Mouse (Mus musculus) heart, adult 2 months (tissue): Measurements from ENCODE around the gene Agl. TPM values are rescaled to one million over a fixed set of nuclear protein-coding genes. Genes with fewer than 3 reads are reported as not detected.
"Not testable (repeated sequence)": the region's sequence is repeated elsewhere in the genome, so short reads cannot be mapped to it uniquely, and the experiment has no call there.

ENCODE experiments used
- DNase-seq, 2 experiments: peaks; one replicate each; pipeline ENCODE4 v3.0.0; 2021
- H3K27ac ChIP-seq: fragments of 200-600 bp; 2 replicates; pipeline ENCODE4 v1.8.1; 2022
- H3K27me3 ChIP-seq: fragments of 200-500 bp; 2 replicates; pipeline ENCODE4 v1.6.1; 2012; ENCODE audit warnings: mild to moderate bottlenecking, low read length, inconsistent platforms, mixed read lengths; ENCODE audit not compliant: control insufficient read depth, insufficient read depth
- H3K36me3 ChIP-seq: fragments of 200-500 bp; 2 replicates; pipeline ENCODE4 v1.6.1; 2012; ENCODE audit warnings: low read length, inconsistent platforms; ENCODE audit not compliant: control insufficient read depth, insufficient read depth
- H3K4me1 ChIP-seq: fragments of 200-500 bp; 2 replicates; pipeline ENCODE4 v1.6.1; 2011; ENCODE audit warnings: low read length; ENCODE audit not compliant: control insufficient read depth, insufficient read depth
- H3K4me3 ChIP-seq: fragments of 200-600 bp; 2 replicates; pipeline ENCODE4 v1.8.1; 2022
- H3K79me2 ChIP-seq: fragments of 200-500 bp; replicated peaks from 2 replicates; pipeline ENCODE4 v1.6.1; 2012; ENCODE audit warnings: mild to moderate bottlenecking, inconsistent platforms, low read length, moderate library complexity, mixed read lengths; ENCODE audit not compliant: control insufficient read depth, insufficient read depth
- H3K9ac ChIP-seq: fragments of 200-500 bp; 2 replicates; pipeline ENCODE4 v1.6.1; 2012; ENCODE audit warnings: low read depth, mild to moderate bottlenecking, control low read depth, inconsistent platforms, low read length, mixed read lengths
- CTCF ChIP-seq: fragments of 200-600 bp; IDR thresholded peaks from 2 replicates; pipeline ENCODE4 v1.8.1; 2022; ENCODE audit warnings: antibody characterized with exemption, mild to moderate bottlenecking, moderate library complexity
- EP300 ChIP-seq: fragments of 200-500 bp; IDR thresholded peaks from 2 replicates; pipeline ENCODE4 v1.6.1; 2011; ENCODE audit warnings: low read depth, low read length, control low read depth; ENCODE audit not compliant: insufficient read depth
- POLR2A ChIP-seq: fragments of 200-500 bp; IDR thresholded peaks from 2 replicates; pipeline ENCODE4 v1.6.1; 2011; ENCODE audit warnings: mild to moderate bottlenecking, low read depth, low read length, control low read depth; ENCODE audit not compliant: insufficient read depth
- WGBS: fragments of 180-500 bp; shearing (Covaris S2); methylation state at CpG from one replicate; pipeline ENCODE4 v1.1.7; 2018; 5-methylcytosine and 5-hydroxymethylcytosine counted together
- intact Hi-C: fragments of 180-260 bp; cut with DNase I; formaldehyde crosslinking; loops from one replicate; pipeline ENCODE4 v1.15.1; 2025
- polyA plus RNA-seq: library from polyadenylated mRNA; depleted of rRNA; stranded (reverse); fragments of >200 nt; gene quantifications from 2 replicates; pipeline ENCODE4 v1.2.3, GENCODE M21; 2012
- total RNA-seq, 2 experiments: library from RNA; stranded (reverse); gene quantifications; 2 replicates each; pipeline ENCODE4 v1.2.3; 2021

Gene Agl
- total and polyA plus RNA-seq, 3 experiments: 41.1 to 200 (median 173) TPM

DNA sequence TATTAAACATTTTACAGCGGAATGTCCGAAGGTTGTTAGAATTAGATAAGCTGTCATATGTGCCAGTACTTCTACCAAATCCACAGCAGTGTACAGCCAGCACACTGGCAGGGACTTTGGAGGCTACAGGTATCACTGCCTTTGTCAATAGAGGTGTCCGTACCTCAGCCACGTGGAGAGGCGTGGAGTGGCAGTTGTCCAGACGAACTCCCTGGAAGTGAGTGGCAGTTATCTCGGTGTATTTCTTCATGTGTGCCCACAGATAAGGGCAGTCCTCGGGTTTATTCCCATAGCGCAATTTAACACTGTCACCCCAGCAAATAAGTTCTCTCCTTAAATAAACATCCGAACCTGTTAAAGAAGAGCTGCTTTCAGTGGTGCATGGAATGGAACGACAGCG is 23.7 kb downstream of the Agl start:
- no peaks in the 10 kb centered on the region for H3K4me1 ChIP-seq
- H3K27ac ChIP-seq: no peak overlapping the region
- H3K36me3 ChIP-seq: peaks cover 4% of the 10 kb centered on the region; the same call in 1 of the 2 replicates
- H3K27me3 ChIP-seq: no peaks in the 10 kb centered on the region
- no peak overlapping the region for H3K4me3 ChIP-seq
- DNase-seq: no peak
- intact Hi-C loops: no loop called here
- no peak for TF ChIP-seq EP300
- no peak for TF ChIP-seq POLR2A
- TF ChIP-seq CTCF: no peak
- 76% methylated on average over 12 of the region's 12 CpGs for WGBS
- H3K9ac ChIP-seq: no peak overlapping the region
- no peaks in the 10 kb centered on the region for H3K79me2 ChIP-seq

DNA sequence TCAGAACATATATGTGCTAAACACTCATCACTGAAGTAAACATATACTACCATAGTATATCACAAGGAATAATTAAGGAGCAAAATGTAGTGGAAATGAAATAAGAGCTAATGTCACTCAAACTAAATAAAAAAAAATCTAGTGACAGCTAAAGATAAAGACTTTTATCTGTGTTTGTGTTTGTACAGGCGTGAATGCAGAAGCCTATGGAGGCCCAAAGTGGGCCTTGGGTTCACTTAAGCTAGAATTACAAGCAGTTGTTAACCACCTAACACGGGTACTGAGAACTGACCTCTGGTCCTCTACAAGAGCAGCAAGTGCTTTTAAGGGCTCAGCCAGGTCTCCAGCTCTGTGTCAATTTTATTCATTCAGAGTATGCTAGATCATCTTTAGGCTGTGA is 31.0 kb downstream of the Agl start:
- TF ChIP-seq CTCF (no peak), POLR2A (no peak), EP300 (no peak)
- Histone ChIP-seq H3K4me3 (no peak overlapping the region), H3K27ac (no peak overlapping the region), H3K4me1 (no peaks in the 10 kb centered on the region), H3K36me3 (no peaks in the 10 kb centered on the region; the same call in 1 of the 2 replicates), H3K27me3 (no peaks in the 10 kb centered on the region), H3K9ac (no peak overlapping the region), H3K79me2 (no peaks in the 10 kb centered on the region)
- DNase-seq: no peak
- intact Hi-C loops: no loop called here
- whole genome bisulfite sequencing: 49% methylated on average over 2 of the region's 2 CpGs

DNA sequence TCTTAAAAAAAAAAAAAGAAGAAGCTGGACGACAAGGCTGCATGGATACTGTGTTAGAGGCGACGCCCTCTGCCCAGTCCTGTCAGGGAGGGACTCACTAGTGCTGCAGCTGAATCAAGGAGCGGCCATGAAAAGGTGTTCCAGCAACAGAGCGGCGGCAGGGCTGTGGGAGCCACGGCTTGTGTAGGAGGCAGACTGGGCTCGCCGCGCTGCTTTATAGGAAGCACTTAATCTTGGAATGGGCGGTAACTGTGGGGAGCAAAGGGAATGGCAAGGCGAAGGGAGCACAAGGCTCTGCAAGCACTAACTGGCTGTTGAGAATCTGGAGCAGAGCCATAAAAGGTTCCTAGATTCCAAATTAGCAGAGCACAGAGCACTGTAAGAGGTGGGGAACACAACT is 34.1 kb downstream of the Agl start:
- intact Hi-C loops: no loop called here
- DNase-seq: no peak
- H3K9ac ChIP-seq: no peak overlapping the region
- H3K4me1 ChIP-seq: no peaks in the 10 kb centered on the region
- H3K4me3 ChIP-seq: no peak overlapping the region
- no peaks in the 10 kb centered on the region; the same call in 1 of the 2 replicates for H3K36me3 ChIP-seq
- no peak overlapping the region for H3K27ac ChIP-seq
- 87% methylated on average over 12 of the region's 12 CpGs for WGBS
- no peaks in the 10 kb centered on the region for H3K79me2 ChIP-seq
- no peak for TF ChIP-seq CTCF
- H3K27me3 ChIP-seq: no peaks in the 10 kb centered on the region

DNA sequence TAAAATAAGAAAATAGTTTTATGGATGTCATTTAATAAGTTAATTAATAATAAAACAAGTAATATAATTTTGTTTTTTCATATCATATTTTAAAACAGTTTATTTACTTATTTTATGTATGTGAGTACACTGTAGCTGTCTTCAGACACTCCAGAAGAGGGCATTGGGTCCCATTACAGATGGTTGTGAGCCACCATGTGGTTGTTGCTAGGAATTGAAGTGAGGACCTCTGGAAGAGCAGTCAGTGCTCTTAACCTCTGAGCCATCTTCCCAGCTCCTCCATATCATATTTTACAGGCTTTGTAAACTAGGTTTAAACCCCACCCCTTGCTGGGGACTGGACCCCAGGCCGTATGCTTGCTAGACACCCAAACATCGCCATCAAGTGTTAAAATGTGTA is 36.4 kb downstream of the Agl start:
- H3K4me3 ChIP-seq: no peak overlapping the region
- H3K4me1 ChIP-seq: no peaks in the 10 kb centered on the region
- no peak overlapping the region for H3K27ac ChIP-seq
- H3K79me2 ChIP-seq: no peaks in the 10 kb centered on the region
- TF ChIP-seq POLR2A: no peak
- no peak for TF ChIP-seq EP300
- peak; percentile 53 for TF ChIP-seq CTCF
- no peak overlapping the region for H3K9ac ChIP-seq
- intact Hi-C loops: no loop called here
- H3K27me3 ChIP-seq: no peaks in the 10 kb centered on the region
- no peak for DNase-seq
- no peaks in the 10 kb centered on the region; the same call in 1 of the 2 replicates for H3K36me3 ChIP-seq
- WGBS: 78% methylated on average over 2 of the region's 2 CpGs

GRCm38 (mm10) chr3:116766963-116767362 is 41.0 kb downstream of the Agl start:
- not testable (repeated sequence) for H3K27ac ChIP-seq, H3K27me3 ChIP-seq, H3K36me3 ChIP-seq, H3K9ac ChIP-seq, H3K79me2 ChIP-seq, H3K4me1 ChIP-seq, H3K4me3 ChIP-seq
- peak in 1 of 2 experiments; percentile 39 for DNase-seq
- TF ChIP-seq CTCF: peak; percentile 74
- intact Hi-C loops: loop anchor here (5.0 kb wide), 1 partner anchor 70 kb away; no protein-coding TSS in a partner anchor
- WGBS: 86% methylated on average over 7 of the region's 7 CpGs

DNA sequence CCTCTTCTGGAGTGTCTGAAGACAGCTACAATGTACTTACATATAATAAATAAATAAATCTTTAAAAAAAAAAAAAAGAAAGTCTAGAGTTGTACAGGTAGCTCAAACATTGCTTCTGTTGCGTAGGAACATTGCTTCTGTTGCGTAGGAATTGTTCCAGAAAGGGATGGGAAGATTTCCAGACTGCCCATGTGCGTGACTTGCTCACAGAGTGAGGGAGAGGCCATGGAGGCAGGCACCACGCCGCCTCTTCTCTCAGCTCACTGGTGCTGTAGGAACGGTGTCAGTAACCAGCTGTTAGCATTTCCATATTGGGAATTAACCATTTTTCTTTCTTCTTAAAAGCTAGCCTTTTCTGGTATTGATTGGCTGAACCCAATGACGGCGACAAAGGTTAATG is 55.1 kb downstream of the Agl start:
- H3K79me2 ChIP-seq: no peaks in the 10 kb centered on the region
- H3K27me3 ChIP-seq: no peaks in the 10 kb centered on the region
- no peak overlapping the region for H3K9ac ChIP-seq
- no peak for DNase-seq
- H3K4me3 ChIP-seq: no peak overlapping the region
- H3K36me3 ChIP-seq: no peaks in the 10 kb centered on the region
- no peaks in the 10 kb centered on the region; the same call in 1 of the 2 replicates for H3K4me1 ChIP-seq
- WGBS: 80% methylated on average over 8 of the region's 8 CpGs
- no peak for TF ChIP-seq EP300
- TF ChIP-seq CTCF: no peak
- TF ChIP-seq POLR2A: no peak
- no peak overlapping the region for H3K27ac ChIP-seq
- intact Hi-C loops: loop anchor here (5.0 kb wide), 1 partner anchor 246 kb away; the partner anchor contains the start of gene Rtca
